Mouse (Mus musculus) natural killer cell, adult 2 months (primary cell): ENCODE results near the gene Trak1.

Experiments used
- DNase-seq, 2 experiments: peaks; one replicate each; pipeline ENCODE4 v3.0.0; 2022; ENCODE audit warnings: low spot score in 2 of 2

Trak1 gene

GRCm38 (mm10) chr9:121475488-121476452 is 178.5 kb downstream of the Trak1 start:
- no peak for DNase-seq

GRCm38 (mm10) chr9:121477305-121477911 is 180.1 kb downstream of the Trak1 start:
- peak; percentile 17 to 45 for DNase-seq

GRCm38 (mm10) chr9:121479453-121479852 is 182.2 kb downstream of the Trak1 start:
- DNase-seq, result peak; percentile 20 to 29

- DNase-seq, result no peak
Observed at GRCm38 (mm10) chr9:121487216-121487615, 189.9 kb downstream of the Trak1 start.

GRCm38 (mm10) chr9:121491592-121492240 is 194.4 kb downstream of the Trak1 start:
- no peak for DNase-seq

DNA sequence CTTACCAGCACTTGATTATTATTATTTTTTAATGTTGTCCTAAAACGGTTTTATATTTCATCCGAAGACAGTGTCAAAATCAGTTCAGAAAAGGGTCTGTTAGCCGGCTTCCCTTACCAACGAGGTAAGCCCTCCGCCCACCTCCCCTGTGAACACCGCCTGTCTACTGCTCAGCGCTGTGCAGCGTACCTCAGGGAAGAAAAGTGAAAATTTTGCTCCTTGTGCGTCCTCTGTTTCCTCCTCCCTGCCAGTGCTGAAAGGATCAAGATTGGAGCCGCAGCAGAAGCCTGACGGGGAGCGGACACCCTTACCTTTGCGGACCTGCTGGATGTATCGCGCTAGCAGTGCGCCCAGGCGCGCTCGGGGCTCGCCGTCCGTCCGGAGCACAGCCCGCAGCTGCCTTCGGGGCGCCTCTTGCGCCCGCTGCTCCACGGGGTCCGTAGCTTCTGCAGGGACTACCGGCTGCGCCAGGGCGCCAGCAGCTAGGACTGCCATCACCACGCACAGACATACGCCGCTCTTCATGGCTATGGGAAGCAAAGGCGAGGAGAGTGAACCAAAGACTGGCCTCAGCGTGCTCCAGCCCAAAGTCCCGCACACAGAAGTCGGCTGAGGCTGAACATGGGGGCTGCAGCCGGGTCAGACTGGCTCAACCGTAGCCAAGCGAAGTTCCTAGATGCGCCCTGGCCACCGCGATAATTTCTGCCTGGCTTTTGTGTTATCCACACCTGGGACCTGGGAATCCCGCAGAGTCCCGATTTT is 196.9 kb downstream of the Trak1 start:
- DNase-seq, result no peak

- no peak for DNase-seq
Observed at GRCm38 (mm10) chr9:121495529-121495928, 198.2 kb downstream of the Trak1 start, which contains the start of gene Cck. TSS of gene Cck (minus strand) at chr9:121495694.

- no peak for DNase-seq
Observed at GRCm38 (mm10) chr9:121496102-121496501, 198.8 kb downstream of the Trak1 start.

GRCm38 (mm10) chr9:121505346-121505745 is 208.0 kb downstream of the Trak1 start:
- DNase-seq, result no peak

DNA sequence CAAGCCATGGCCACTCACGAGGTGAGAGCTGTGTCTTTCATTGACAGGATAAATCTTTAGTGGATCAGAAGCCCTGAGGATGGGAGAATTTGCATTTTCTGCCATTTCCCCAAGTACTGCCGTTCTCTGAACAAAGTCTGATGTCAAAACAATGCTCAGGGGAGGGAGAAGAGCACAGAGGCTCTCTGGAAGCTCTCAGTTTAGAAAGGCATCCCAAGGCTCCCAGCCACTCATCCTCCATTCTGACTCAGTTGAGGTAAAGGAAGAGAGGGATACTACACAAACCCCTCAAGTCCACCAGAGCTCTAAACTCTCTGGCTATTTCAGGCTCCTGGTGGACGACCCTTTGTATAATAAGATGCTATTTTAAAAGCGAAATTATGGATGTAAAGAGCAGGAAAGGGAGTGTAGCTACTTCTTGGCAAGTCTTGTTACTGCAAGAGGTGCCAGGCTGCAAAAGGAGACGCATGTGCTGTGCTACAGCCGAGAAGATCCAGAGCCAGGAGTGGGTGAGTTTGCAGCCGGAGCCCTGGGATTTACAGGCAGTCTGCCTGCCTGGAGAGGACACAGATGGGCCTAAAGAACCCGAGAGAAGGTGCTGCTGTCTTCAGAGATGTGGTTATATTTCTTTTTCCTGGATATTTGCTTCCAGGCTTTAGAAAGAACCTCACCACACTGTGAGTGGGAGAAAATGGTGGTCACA is 209.3 kb downstream of the Trak1 start:
- DNase-seq, result no peak

- no peak for DNase-seq
Observed at GRCm38 (mm10) chr9:121511911-121512310, 214.6 kb downstream of the Trak1 start.

DNA sequence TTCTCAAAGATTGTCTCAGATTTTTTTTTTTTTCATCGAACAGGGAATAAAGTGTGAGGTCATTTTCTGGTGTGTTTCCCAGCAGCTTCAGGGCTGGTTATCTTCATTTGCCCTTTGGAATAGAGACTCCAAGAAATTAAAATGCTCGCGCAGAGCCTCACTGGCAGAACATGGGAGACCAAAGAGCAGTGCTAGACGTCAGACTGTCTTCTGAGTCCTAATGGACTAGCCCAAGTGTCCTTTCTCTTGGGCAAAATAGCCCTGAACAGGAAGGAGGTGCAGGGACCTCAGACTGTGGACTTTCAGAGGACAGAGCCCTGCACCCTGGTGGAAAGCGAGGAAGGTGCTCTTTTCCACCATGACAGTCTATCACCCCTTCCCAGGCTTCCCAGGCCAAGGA is 217.2 kb downstream of the Trak1 start:
- DNase-seq, result no peak

DNA sequence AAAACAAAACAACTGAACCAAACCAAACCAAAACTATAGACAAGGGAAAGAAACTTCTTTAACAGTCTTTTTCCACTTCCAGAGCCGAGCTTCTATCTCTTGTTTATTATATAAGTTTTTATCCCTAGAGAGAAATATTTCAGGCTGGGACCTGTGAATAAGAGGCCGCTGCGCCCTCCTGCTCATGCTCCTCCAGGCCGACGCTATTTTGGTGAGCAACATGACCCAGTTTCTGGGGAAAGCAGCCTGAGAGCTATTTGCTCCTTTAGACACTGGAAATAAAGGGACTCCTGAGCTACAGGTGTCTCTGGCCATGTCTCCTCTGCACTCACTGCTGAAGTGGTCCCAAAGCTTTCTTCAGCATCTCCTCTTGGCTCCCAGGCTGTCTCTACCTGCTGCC is 222.7 kb downstream of the Trak1 start:
- DNase-seq, result no peak
